ENCODE assay signal across 19 mouse cellular contexts in genomic region chr13:24198396-24198924, GRCm38 (mm10).
DNase-seq lines count a peak whose midpoint lies in the region; ATAC-seq and TF ChIP-seq lines count a peak whose summit lies in the region.
"Had no signal": no experiment of that assay in that cellular context is flagged by ENCODE, and none has a peak within 500 bp of the region (broad histone marks: within the 10 kb centered on the region; RNA-seq: fewer than 3 reads in every experiment).

No protein-coding gene starts in this region.

- ATAC-seq in cerebellum, adult (ENCODE audit: insufficient number of reproducible peaks, low FRiP score, low TSS enrichment) = 0 out of 2 replicates have a peak, but pooled peaks have one; percentile 23
- peak; percentile 32; the same call in 1 of the 2 replicates for ATAC-seq in lung, embryonic 16.5 days (ENCODE audit: low read depth)
- 0 out of 2 replicates have a peak, but pooled peaks have one; percentile 4 for ATAC-seq in midbrain, postnatal 0 days (ENCODE audit: low FRiP score)
- ATAC-seq in midbrain, embryonic 13.5 days = no peak
- no peak for ATAC-seq in hindbrain, embryonic 14.5 days (ENCODE audit: low FRiP score)
- ATAC-seq: activated CD4-positive, CD25-positive, alpha-beta regulatory T cell, adult 4 months; forebrain, embryonic 15.5 days had no signal

- 73% methylated on average over 2 of the region's 2 CpGs for WGBS in lung, embryonic 16.5 days
- 67% methylated on average over 2 of the region's 2 CpGs for WGBS in lung, adult 2 months
- WGBS in midbrain, postnatal 0 days = 96% methylated on average over 2 of the region's 2 CpGs
- WGBS in midbrain, embryonic 13.5 days = 95% methylated on average over 2 of the region's 2 CpGs
- WGBS in hindbrain, embryonic 14.5 days = 94% methylated on average over 2 of the region's 2 CpGs

- peaks cover 2% of the 10 kb centered on the region; the same call in 1 of the 2 replicates for H3K9me3 ChIP-seq in lung, embryonic 16.5 days (ENCODE audit: control insufficient read depth, low read length)
- H3K9me3 ChIP-seq in midbrain, postnatal 0 days (ENCODE audit: low read length) = no peaks in the 10 kb centered on the region
- peaks cover 2% of the 10 kb centered on the region for H3K9me3 ChIP-seq in midbrain, embryonic 13.5 days
- H3K9me3 ChIP-seq in hindbrain, embryonic 14.5 days (ENCODE audit: control insufficient read depth, low read length) = no peaks in the 10 kb centered on the region; the same call in 1 of the 2 replicates
- H3K9me3 ChIP-seq: forebrain, embryonic 15.5 days; heart, embryonic 15.5 days; hindbrain, embryonic 13.5 days had no signal

- H3K9ac ChIP-seq in lung, embryonic 16.5 days (ENCODE audit: low read length) = no peak overlapping the region
- no peak overlapping the region for H3K9ac ChIP-seq in midbrain, postnatal 0 days (replicated peaks; ENCODE audit: low read length, poor library complexity, severe bottlenecking)
- H3K9ac ChIP-seq in midbrain, embryonic 13.5 days (replicated peaks) = no peak overlapping the region
- no peak overlapping the region for H3K9ac ChIP-seq in hindbrain, embryonic 14.5 days
- H3K9ac ChIP-seq: embryonic facial prominence, embryonic 12.5 days; forebrain, embryonic 15.5 days; heart, embryonic 15.5 days; hindbrain, embryonic 13.5 days had no signal

- TF ChIP-seq POLR2A in lung, adult 2 months (IDR thresholded peaks at IDR 0.05; ENCODE audit: borderline replicate concordance, extremely low read depth, low read depth, low read length) = no peak

- TF ChIP-seq CTCF in lung, adult 2 months (IDR thresholded peaks at IDR 0.05; ENCODE audit: insufficient read depth, low read length) = no peak
- no peak for TF ChIP-seq CTCF in midbrain, postnatal 0 days (IDR thresholded peaks at IDR 0.05)

- H3K27ac ChIP-seq in lung, embryonic 16.5 days (ENCODE audit: low read length) = no peak overlapping the region
- no peak overlapping the region for H3K27ac ChIP-seq in midbrain, postnatal 0 days (ENCODE audit: low read depth, low read length)
- H3K27ac ChIP-seq in midbrain, embryonic 13.5 days = no peak overlapping the region
- H3K27ac ChIP-seq in hindbrain, embryonic 14.5 days = no peak overlapping the region
- H3K27ac ChIP-seq: embryonic facial prominence, embryonic 12.5 days; forebrain, embryonic 15.5 days; heart, adult 2 months; heart, embryonic 15.5 days; hindbrain, embryonic 13.5 days had no signal

- peaks cover 14% of the 10 kb centered on the region for H3K4me1 ChIP-seq in lung, embryonic 16.5 days (replicated peaks; ENCODE audit: control insufficient read depth, insufficient read depth, low read length)
- peaks cover 17% of the 10 kb centered on the region for H3K4me1 ChIP-seq in lung, adult 2 months (ENCODE audit: control insufficient read depth, insufficient read depth, low read length)
- peaks cover 7% of the 10 kb centered on the region; the same call in 1 of the 2 replicates for H3K4me1 ChIP-seq in midbrain, postnatal 0 days (ENCODE audit: insufficient read depth, low read length)
- 0 out of 2 replicates have a peak, but pooled peaks cover 12% of the 10 kb centered on the region for H3K4me1 ChIP-seq in midbrain, embryonic 13.5 days (replicated peaks)
- H3K4me1 ChIP-seq in hindbrain, embryonic 14.5 days (replicated peaks; ENCODE audit: control insufficient read depth, insufficient read depth, low read length) = peaks cover 20% of the 10 kb centered on the region; the same call in 1 of the 2 replicates
- H3K4me1 ChIP-seq: heart, embryonic 15.5 days had no signal

- no peaks in the 10 kb centered on the region for H3K36me3 ChIP-seq in lung, embryonic 16.5 days (ENCODE audit: control insufficient read depth, insufficient read depth, low read length)
- no peaks in the 10 kb centered on the region for H3K36me3 ChIP-seq in midbrain, postnatal 0 days (ENCODE audit: insufficient read depth, low read length)
- H3K36me3 ChIP-seq in midbrain, embryonic 13.5 days = no peaks in the 10 kb centered on the region
- H3K36me3 ChIP-seq in hindbrain, embryonic 14.5 days (replicated peaks; ENCODE audit: control insufficient read depth, insufficient read depth) = no peaks in the 10 kb centered on the region
- H3K36me3 ChIP-seq: embryonic facial prominence, embryonic 12.5 days; forebrain, embryonic 15.5 days; heart, embryonic 15.5 days; hindbrain, embryonic 13.5 days had no signal

- no peak overlapping the region for H3K4me2 ChIP-seq in lung, embryonic 16.5 days (ENCODE audit: low read depth, low read length)
- no peak overlapping the region for H3K4me2 ChIP-seq in midbrain, postnatal 0 days (ENCODE audit: low read depth, low read length, poor library complexity, severe bottlenecking)
- no peak overlapping the region for H3K4me2 ChIP-seq in midbrain, embryonic 13.5 days (replicated peaks)
- H3K4me2 ChIP-seq in hindbrain, embryonic 14.5 days (replicated peaks) = no peak overlapping the region
- H3K4me2 ChIP-seq: embryonic facial prominence, embryonic 12.5 days; forebrain, embryonic 15.5 days; heart, embryonic 11.5 days; heart, embryonic 15.5 days; hindbrain, embryonic 13.5 days had no signal

- no peaks in the 10 kb centered on the region for H3K27me3 ChIP-seq in lung, embryonic 16.5 days (ENCODE audit: control insufficient read depth, insufficient read depth, low read depth, low read length)
- H3K27me3 ChIP-seq in midbrain, postnatal 0 days (ENCODE audit: insufficient read depth, low read length) = no peaks in the 10 kb centered on the region
- no peaks in the 10 kb centered on the region for H3K27me3 ChIP-seq in midbrain, embryonic 13.5 days
- no peaks in the 10 kb centered on the region for H3K27me3 ChIP-seq in hindbrain, embryonic 14.5 days (ENCODE audit: control insufficient read depth, insufficient read depth, low read length)
- H3K27me3 ChIP-seq: embryonic facial prominence, embryonic 12.5 days; forebrain, embryonic 15.5 days; heart, embryonic 15.5 days; hindbrain, embryonic 13.5 days had no signal

- DNase-seq in cerebellum, adult 18-20 months = no peak
- DNase-seq in lung, adult 2 months = no peak
- DNase-seq in midbrain, postnatal 0 days (ENCODE audit: low spot score) = no peak
- no peak for DNase-seq in hindbrain, embryonic 14.5 days (ENCODE audit: low spot score)
- DNase-seq: adrenal gland, adult 2 months; adrenal gland, postnatal 25 days; cerebellum, adult 8-10 months; cerebellum, postnatal 14 days; heart, adult 2 months; heart, postnatal 14 days had no signal

- no peak overlapping the region for H3K4me3 ChIP-seq in lung, embryonic 16.5 days (ENCODE audit: low read length)
- H3K4me3 ChIP-seq in lung, adult 2 months (replicated peaks; ENCODE audit: extremely low read depth, low read depth, low read length) = no peak overlapping the region
- no peak overlapping the region for H3K4me3 ChIP-seq in midbrain, postnatal 0 days (ENCODE audit: low read depth, low read length)
- no peak overlapping the region for H3K4me3 ChIP-seq in midbrain, embryonic 13.5 days (replicated peaks)
- H3K4me3 ChIP-seq in hindbrain, embryonic 14.5 days (replicated peaks; ENCODE audit: low read length) = no peak overlapping the region
- H3K4me3 ChIP-seq: embryonic facial prominence, embryonic 12.5 days; forebrain, embryonic 15.5 days; heart, adult 2 months; heart, embryonic 15.5 days; hindbrain, embryonic 13.5 days had no signal

Comparison
In these comparisons a context has a peak if more than half of its experiments do, and no peak if none do; other contexts are left out.
1. ATAC-seq: peak in cerebellum, adult (single experiment), lung, embryonic 16.5 days (single experiment) and midbrain, postnatal 0 days (single experiment); none in midbrain, embryonic 13.5 days (single experiment) and hindbrain, embryonic 14.5 days (single experiment).